Mouse (Mus musculus) ovary, postnatal 36 days (tissue): ENCODE data around the gene Gm13040.
"Not testable (repeated sequence)": the region's sequence is repeated elsewhere in the genome, so short reads cannot be mapped to it uniquely, and the experiment has no call there.

ENCODE experiments used
- DNase-seq: peaks from one replicate; pipeline ENCODE4 v3.0.0; 2022; ENCODE audit warnings: low spot score, mixed read lengths

Gene Gm13040

GRCm38 (mm10) chr4:143535654-143536053 lies at the start of gene Gm13040:
Gene Gm13040, plus strand, starts transcription at chr4:143535954.
- not testable (repeated sequence) for DNase-seq

DNA sequence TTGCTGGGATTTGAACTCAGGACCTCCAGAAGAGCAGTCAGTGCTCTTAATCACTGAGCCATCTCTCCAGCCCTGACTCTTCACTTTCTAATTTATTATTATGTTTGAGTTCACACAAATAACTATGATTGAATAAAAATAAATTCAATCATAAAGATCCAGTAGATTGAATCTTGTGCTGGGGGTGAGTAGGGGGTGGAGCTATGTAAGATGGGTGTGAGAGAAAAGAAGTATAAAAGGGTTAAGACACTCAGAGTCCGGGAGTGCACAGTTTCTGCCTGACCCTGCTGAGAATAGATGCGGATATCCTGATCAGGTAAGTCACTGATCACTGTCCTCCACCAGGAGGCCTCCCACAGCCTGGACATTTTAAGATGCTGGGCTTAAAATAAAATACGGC lies 24.7 kb upstream of the Gm13040 start, which contains the start of gene Gm13043:
Gm13043 (plus strand) TSS at position 301 of the 400 bp plus-strand sequence.
- DNase-seq: no peak

DNA sequence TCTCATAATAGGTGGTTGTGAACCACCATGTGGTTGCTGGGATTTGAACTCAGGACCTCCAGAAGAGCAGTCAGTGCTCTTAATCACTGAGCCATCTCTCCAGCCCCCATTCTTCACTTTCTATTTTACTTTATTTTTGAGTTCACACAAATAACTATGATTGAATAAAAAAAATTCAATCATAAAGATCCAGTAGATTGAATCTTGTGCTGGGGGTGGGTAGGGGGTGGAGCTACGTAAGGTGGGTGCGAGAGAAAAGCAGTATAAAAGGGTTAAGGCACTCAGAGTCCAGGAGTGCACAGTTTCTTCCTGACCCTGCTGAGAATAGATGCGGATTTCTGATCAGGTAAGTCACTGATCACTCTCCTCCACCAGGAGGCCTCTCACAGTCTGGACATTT lies 15.6 kb downstream of the Gm13040 start, which contains the start of the genes BC080695 and Gm13057:
BC080695 (plus strand) TSS at position 301 of the 400 bp plus-strand sequence.
Gm13057 (plus strand) TSS at position 310 of the 400 bp plus-strand sequence.
- DNase-seq: not testable (repeated sequence)
